Mouse (Mus musculus) large intestine, adult 2 months (tissue): Measurements from ENCODE around the gene Zmynd12. TPM values are rescaled to one million over a fixed set of nuclear protein-coding genes. Genes with fewer than 3 reads are reported as not detected.

Experiments used
- DNase-seq: peaks from one replicate; pipeline ENCODE4 v3.0.0-alpha.2; 2012; ENCODE audit warnings: low read depth, low spot score
- WGBS: fragments of 180-500 bp; shearing (Covaris S2); methylation state at CpG from one replicate; pipeline ENCODE4 v1.1.7; 2018; 5-methylcytosine and 5-hydroxymethylcytosine counted together
- polyA plus RNA-seq: library from polyadenylated mRNA; depleted of rRNA; stranded (reverse); fragments of >200 nt; gene quantifications from 2 replicates; pipeline ENCODE4 v1.2.3, GENCODE M21; 2012; rRNA removed

The Zmynd12 gene
- polyA plus RNA-seq, 1 experiment, result 0.20 TPM

GRCm38 (mm10) chr4:119492933-119493327 lies 70.3 kb downstream of the Zmynd12 start:
- DNase-seq, result no peak
- WGBS, result 49% methylated on average over 10 of the region's 10 CpGs

DNA sequence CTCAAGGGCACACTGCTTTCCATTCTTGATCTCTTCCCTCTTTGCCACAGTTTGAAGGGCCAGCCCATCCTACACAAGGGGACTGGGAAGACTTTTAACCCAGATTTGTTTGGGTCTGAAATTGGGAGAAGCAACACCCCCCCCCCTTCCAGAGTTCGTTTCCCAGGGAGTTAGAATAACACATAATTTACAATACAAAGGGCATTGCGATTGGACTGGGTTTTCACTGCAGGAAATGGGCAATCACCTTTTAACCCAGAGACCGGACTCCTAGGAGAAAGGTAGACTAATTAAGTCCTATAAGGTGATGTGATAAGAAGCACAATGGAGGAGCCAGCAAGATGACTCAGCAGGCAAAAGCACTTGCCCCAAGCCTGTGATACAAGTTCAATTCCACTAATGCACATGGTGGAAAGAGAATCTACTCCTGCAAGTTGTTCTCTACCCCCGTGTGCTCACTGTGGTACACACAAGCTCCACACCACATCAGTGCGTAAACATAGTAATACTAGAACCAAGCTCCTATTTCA lies 75.8 kb downstream of the Zmynd12 start:
- 48% methylated on average over 5 of the region's 5 CpGs for WGBS
- DNase-seq, result no peak

DNA sequence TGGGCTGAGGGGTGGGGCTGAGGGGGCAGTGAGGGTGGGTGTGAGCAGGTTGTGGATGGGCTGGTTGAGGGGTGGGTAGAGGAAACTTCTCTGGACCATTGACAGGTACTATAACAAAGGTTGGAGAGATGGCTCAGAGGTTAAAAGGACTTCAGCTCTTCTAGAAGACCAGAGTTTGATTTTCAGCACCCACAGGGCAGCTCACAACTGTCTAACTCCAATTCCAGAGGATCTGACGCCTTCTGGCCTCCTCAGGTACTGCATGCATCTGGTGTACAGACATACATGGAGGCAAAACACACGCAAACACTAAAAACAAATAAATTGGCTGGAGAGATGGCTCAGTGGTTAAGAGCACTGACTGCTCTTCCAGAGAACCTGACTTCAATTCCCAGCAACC lies 89.0 kb downstream of the Zmynd12 start:
- 78% methylated on average over 2 of the region's 2 CpGs for WGBS
- DNase-seq, result no peak

DNA sequence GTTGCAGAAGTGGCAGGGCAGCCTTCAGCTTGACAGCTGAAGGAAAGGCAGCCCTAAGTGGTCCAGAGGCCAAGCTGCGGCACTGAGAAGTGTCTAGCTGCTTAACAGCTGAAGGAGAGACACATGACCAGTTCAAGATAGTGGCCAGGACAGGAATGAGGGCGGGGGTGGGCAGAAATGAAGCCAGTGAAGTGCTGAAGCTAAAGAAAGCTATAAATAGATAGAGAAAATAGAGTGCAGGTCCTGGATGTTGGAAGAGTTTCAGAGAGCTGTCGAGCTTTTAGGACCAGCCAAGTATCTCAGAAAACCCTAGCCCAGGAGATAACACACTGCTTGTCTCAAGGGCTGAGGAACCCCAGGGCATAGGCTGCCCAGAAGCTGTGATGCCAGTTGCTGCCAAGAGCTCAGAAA lies 90.1 kb downstream of the Zmynd12 start:
- no peak for DNase-seq
- WGBS, result 60% methylated on average over 3 of the region's 3 CpGs

Other genes starting within 250 kb of the Zmynd12 start
- gene Zfp691, start 248.6 kb upstream of the Zmynd12 start, polyA plus RNA-seq, result 5.4 and 12.8 TPM in 2 replicates
- 0.10 and 0.37 TPM in 2 replicates for gene Ermap, start 232.8 kb upstream of the Zmynd12 start, polyA plus RNA-seq
- gene Svbp, start 227.5 kb upstream of the Zmynd12 start, polyA plus RNA-seq, result 23.6 and 35.1 TPM in 2 replicates
- 0.09 TPM in 1 of 2 replicates, not detected in the other for gene Tmem269, start 204.6 kb upstream of the Zmynd12 start, polyA plus RNA-seq
- gene AU022252, start 190.1 kb upstream of the Zmynd12 start, polyA plus RNA-seq, result 3.0 and 4.6 TPM in 2 replicates
- 5.0 and 5.6 TPM in 2 replicates for gene P3h1, start 189.9 kb upstream of the Zmynd12 start, polyA plus RNA-seq
- gene Cldn19, start 167.4 kb upstream of the Zmynd12 start, polyA plus RNA-seq, result not detected in 2 replicates
- gene Ybx1, start 128.2 kb upstream of the Zmynd12 start, polyA plus RNA-seq, result 218 and 233 TPM in 2 replicates
- 24.5 and 25.4 TPM in 2 replicates for gene Ppih, start 102.3 kb upstream of the Zmynd12 start, polyA plus RNA-seq
- gene Ccdc30, start 7.3 kb upstream of the Zmynd12 start, polyA plus RNA-seq, result 0.11 and 0.14 TPM in 2 replicates
- gene Ppcs, start 394 bp upstream of the Zmynd12 start, polyA plus RNA-seq, result 16.4 and 25.5 TPM in 2 replicates
- 0.14 and 0.23 TPM in 2 replicates for gene Rimkla, start 69.8 kb downstream of the Zmynd12 start, polyA plus RNA-seq
- gene Foxj3, start 114.2 kb downstream of the Zmynd12 start, polyA plus RNA-seq, result 7.7 and 16.1 TPM in 2 replicates
- gene Frg2f1, start 116.7 kb downstream of the Zmynd12 start, polyA plus RNA-seq, result 1.6 and 2.4 TPM in 2 replicates
- gene Guca2a, start 214.9 kb downstream of the Zmynd12 start, polyA plus RNA-seq, result 1,587 and 1,717 TPM in 2 replicates
- 722 and 1,616 TPM in 2 replicates for gene Guca2b, start 236.1 kb downstream of the Zmynd12 start, polyA plus RNA-seq